Mouse (Mus musculus) gastrocnemius, adult 2 months (tissue): ENCODE results near the gene Bco2. TPM values are rescaled to one million over a fixed set of nuclear protein-coding genes. Genes with fewer than 3 reads are reported as not detected.

Experiments used
- DNase-seq: peaks from one replicate; pipeline ENCODE4 v3.0.0; 2022
- H3K27ac ChIP-seq: fragments of 200-600 bp; 2 replicates; pipeline ENCODE4 v1.8.1; 2022; ENCODE audit warnings: mild to moderate bottlenecking
- H3K4me3 ChIP-seq: fragments of 200-600 bp; 2 replicates; pipeline ENCODE4 v1.8.1; 2022; ENCODE audit warnings: mild to moderate bottlenecking, moderate library complexity
- CTCF ChIP-seq: fragments of 200-600 bp; IDR thresholded peaks from 2 replicates; pipeline ENCODE4 v1.8.1; 2022; ENCODE audit warnings: antibody characterized with exemption, mild to moderate bottlenecking, moderate library complexity
- intact Hi-C: fragments of 180-260 bp; cut with DNase I; formaldehyde crosslinking; loops from one replicate; pipeline ENCODE4 v1.15.1; 2025
- total RNA-seq, 2 experiments: library from RNA; stranded (reverse); gene quantifications; 2 replicates each; pipeline ENCODE4 v1.2.3; 2021

The Bco2 gene
- total RNA-seq, 2 experiments from 2014 or later: 0.26 to 0.45 TPM

GRCm38 (mm10) chr9:50496546-50496945, 58.4 kb downstream of the Bco2 start:
- intact Hi-C loops: no loop called here
- no peak for TF ChIP-seq CTCF
- DNase-seq: no peak
- H3K4me3 ChIP-seq: no peak overlapping the region
- no peak overlapping the region for H3K27ac ChIP-seq

DNA sequence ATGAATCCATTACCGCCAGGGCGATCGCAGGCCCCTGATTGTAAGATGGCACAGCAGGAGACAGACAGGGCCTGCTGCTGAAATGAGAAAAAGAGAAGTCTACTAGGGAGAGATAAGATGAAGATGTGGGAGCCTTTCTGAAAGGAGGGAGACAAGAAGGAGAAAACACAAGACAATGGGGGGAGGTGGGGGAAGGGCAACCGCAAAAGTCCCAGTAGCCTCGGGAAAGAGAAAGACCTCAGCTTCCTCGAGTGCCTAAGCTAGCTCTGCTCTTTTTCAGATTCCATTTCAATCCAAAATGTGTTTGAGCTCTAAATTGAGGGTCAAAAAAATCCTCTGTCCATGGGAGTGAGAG, 58.9 kb downstream of the Bco2 start:
- Histone ChIP-seq H3K4me3 (no peak overlapping the region), H3K27ac (no peak overlapping the region)
- DNase-seq: no peak
- no peak for TF ChIP-seq CTCF
- intact Hi-C loops: no loop called here

DNA sequence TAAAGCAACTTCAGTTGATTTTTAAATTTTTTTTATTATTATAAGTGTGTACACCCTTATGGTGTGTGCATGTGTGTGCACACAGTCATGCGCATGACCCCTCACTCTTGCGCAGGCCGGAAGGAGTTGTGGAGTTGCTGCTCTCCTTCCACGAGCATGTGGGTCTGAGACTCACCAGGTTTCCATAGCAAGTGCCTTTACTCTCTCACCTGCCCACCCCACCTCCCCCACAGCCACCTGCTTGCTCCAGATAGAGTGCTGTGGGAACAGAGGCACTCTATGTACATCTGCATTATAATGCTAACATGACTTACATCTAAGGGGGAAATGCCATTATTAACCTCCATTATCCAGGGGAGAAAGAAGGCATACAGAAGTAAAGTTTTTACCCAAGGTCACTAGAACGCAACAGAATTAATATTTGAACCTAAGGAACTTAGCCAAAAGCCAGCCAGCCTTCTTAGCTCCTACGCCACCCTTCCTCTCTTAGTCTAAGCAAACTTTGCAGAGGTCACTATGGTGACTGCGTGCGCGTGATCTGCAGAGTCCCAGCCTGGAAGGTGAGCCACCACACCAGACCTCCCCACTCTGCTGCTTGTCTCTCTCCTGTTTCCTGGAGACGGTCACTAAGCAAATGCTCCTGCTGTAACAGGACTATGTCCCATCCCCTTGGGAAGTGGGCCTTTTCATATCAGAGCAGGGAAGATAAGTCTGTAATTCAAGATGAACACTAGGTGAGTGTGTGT, 59.4 kb downstream of the Bco2 start:
- Histone ChIP-seq H3K4me3 (no peak overlapping the region), H3K27ac (no peak overlapping the region)
- DNase-seq: no peak
- no peak for TF ChIP-seq CTCF
- intact Hi-C loops: no loop called here

DNA sequence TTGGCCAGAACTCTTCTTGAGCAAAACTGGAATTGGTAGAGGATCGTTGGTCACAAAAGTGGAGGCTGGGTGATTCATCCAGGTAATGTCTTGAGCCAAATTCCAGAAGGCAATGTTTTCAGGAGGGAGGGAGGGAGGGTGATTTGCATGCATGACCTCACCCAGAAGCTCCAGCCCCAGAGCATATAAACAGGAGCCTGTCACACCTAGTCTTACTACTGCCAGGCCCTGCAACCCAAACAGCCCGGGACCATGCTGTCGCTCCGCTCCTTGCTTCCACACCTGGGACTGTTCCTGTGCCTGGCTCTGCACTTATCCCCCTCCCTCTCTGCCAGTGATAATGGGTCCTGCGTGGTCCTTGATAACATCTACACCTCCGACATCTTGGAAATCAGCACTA, 60.7 kb downstream of the Bco2 start, which contains the start of gene Plet1:
TSS of gene Plet1 (plus strand) at position 215 of the 400 bp plus-strand sequence.
- H3K27ac ChIP-seq: no peak within 1 kb of the TSS
- intact Hi-C loops: no loop called here
- no peak for DNase-seq
- H3K4me3 ChIP-seq: no peak within 1 kb of the TSS
- TF ChIP-seq CTCF: no peak

- no peak for DNase-seq
- H3K4me3 ChIP-seq: no peak overlapping the region
- intact Hi-C loops: no loop called here
- H3K27ac ChIP-seq: no peak overlapping the region
- TF ChIP-seq CTCF: no peak
Measured at GRCm38 (mm10) chr9:50493777-50494176, 61.2 kb downstream of the Bco2 start.

DNA sequence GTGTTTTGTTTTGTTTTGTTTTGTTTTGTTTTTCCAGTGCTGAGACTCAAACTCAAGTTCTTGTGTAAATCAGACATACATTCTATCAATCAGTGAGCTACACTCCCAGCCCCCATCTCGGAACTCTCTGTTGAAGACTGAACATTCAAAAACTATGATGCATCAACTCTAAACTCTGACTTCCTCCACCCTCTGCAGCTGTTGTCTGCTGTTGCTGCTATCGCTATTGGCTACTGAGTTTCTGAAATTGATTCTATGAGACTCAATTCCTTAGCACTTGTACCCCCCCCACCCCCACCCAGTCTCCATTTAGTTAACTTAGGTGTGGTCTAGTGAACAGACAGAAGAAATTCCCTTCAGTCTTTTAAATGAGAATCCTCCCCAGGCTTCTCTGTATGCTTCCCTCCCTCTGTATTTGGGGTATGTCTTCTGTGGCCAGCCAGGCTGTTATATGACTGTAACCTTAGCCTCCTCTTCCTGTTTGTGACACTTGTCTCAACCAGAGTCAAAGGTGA, 63.4 kb downstream of the Bco2 start:
- TF ChIP-seq CTCF: no peak
- no peak for DNase-seq
- no peak overlapping the region for H3K4me3 ChIP-seq
- no peak overlapping the region for H3K27ac ChIP-seq
- intact Hi-C loops: no loop called here

DNA sequence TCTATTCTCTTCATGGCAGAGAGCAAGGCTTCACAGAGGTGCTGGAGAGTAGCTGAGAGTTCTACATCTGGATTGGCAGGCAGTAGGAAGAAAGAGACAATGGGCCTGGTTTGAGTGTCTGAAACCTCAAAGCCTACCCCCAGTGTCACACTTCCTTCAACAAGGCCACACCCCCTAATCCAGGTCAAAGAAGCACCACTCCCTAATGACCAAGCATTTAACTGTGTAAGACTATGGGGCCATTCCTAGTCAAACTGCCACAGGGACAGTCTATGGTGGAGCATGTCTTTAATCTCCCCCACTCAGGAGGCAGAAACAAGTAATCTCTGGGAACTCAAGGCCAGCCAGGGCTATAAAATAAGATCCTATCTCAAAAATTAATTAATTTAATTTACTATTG, 64.1 kb downstream of the Bco2 start:
- no peak for TF ChIP-seq CTCF
- intact Hi-C loops: no loop called here
- Histone ChIP-seq H3K4me3 (no peak overlapping the region), H3K27ac (no peak overlapping the region)
- no peak for DNase-seq

DNA sequence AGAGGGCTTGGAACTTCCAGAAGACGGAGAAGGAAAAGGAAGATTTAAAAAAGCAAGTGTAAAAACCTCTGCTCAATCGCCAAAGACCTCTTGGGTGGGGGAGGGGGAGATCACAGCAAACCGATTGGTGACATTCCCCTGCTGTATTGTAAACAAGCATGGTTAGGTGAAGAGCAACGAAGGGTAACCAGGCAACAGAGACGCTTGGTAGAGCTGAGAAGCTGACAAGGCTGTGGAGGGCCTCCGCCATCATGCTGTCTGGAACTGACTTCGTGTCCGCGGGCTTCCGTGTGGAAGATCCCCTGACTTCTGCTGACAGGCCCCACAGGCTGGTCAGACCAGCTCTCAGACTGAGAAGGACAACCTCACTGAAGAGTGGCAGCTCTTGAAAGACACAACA, 69.5 kb downstream of the Bco2 start:
- no peak overlapping the region for H3K27ac ChIP-seq
- no peak for TF ChIP-seq CTCF
- no peak overlapping the region for H3K4me3 ChIP-seq
- DNase-seq: no peak
- intact Hi-C loops: no loop called here

Other genes with a start within 250 kb of the Bco2 start
- 100 to 1,000 TPM; 492 to 547 TPM for gene Rpl10-ps3, start 210.2 kb downstream of the Bco2 start, total RNA-seq
- under 1 TPM in 1 of 2 experiments, not detected in 1; 0.36 TPM for gene Plet1, start 60.7 kb downstream of the Bco2 start, total RNA-seq
- gene Pts, start 26.5 kb downstream of the Bco2 start, total RNA-seq: 10 to 100 TPM; 10.4 to 11.9 TPM
- gene Il18, start 354 bp downstream of the Bco2 start, total RNA-seq: 1 to 10 TPM in 1 of 2 experiments, under 1 TPM in 1; 0.87 to 1.0 TPM
- not detected for gene Tex12, start 6.1 kb upstream of the Bco2 start, total RNA-seq
- 100 to 1,000 TPM; 269 to 419 TPM for gene Sdhd, start 48.6 kb upstream of the Bco2 start, total RNA-seq
- 100 to 1,000 TPM; 211 to 231 TPM for gene Timm8b, start 48.7 kb upstream of the Bco2 start, total RNA-seq
- gene Pih1d2, start 62.1 kb upstream of the Bco2 start, total RNA-seq: under 1 TPM; 0.53 to 0.61 TPM
- gene Nkapd1, start 62.3 kb upstream of the Bco2 start, total RNA-seq: 10 to 100 TPM; 11.1 to 11.7 TPM
- gene Dlat, start 104.6 kb upstream of the Bco2 start, total RNA-seq: 100 to 1,000 TPM; 170 to 247 TPM
- 1 to 10 TPM; 2.6 to 4.7 TPM for gene Dixdc1, start 184.3 kb upstream of the Bco2 start, total RNA-seq
- gene 2310030G06Rik, start 191.4 kb upstream of the Bco2 start, total RNA-seq: 1 to 10 TPM; 2.4 to 6.5 TPM
- 1,000 to 10,000 TPM in 1 of 2 experiments, 100 to 1,000 TPM in 1; 885 to 2,545 TPM for gene Cryab, start 196.1 kb upstream of the Bco2 start, total RNA-seq
- 100 to 1,000 TPM; 123 to 143 TPM for gene Hspb2, start 197.2 kb upstream of the Bco2 start, total RNA-seq
- 1 to 10 TPM; 3.4 to 3.9 TPM for gene Fdxacb1, start 213.1 kb upstream of the Bco2 start, total RNA-seq
- 10 to 100 TPM in 1 of 2 experiments, 1 to 10 TPM in 1; 7.8 to 11.2 TPM for gene Alg9, start 219.8 kb upstream of the Bco2 start, total RNA-seq
- 10 to 100 TPM; 10.4 to 11.2 TPM for gene 1110032A03Rik, start 220.3 kb upstream of the Bco2 start, total RNA-seq